Mouse (Mus musculus): ENCODE results near the gene Trp53rkb. TPM values are rescaled to one million over a fixed set of nuclear protein-coding genes. Genes with fewer than 3 reads are reported as not detected.

The Trp53rkb gene
- total RNA-seq, 2 experiments from 2014 or later, result 3.1 to 4.3 TPM

DNA sequence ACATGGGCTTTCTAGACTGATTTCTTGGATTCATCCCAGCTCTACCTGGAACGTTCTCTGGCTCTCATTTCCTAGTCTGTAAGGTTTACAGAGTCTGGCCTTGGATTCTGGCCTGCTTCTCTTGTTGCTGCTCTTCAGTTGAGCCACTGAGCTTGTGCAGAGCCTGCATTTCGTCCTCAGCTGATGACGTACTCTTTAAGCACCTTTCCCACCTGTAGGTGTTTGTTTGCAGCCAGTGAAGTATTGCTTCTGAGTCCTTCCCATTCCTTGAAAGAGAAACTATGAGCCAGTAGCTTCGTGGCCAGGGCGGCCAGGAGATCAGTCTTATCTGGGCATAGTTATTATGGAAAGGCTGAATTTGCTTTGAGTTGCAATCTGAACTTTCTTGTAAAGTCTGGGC lies 32.1 kb downstream of the Trp53rkb start:
- no peak for DNase-seq
- intact Hi-C loops (cut with DNase I; ENCODE audit: low total_unique reads), result no loop called here

DNA sequence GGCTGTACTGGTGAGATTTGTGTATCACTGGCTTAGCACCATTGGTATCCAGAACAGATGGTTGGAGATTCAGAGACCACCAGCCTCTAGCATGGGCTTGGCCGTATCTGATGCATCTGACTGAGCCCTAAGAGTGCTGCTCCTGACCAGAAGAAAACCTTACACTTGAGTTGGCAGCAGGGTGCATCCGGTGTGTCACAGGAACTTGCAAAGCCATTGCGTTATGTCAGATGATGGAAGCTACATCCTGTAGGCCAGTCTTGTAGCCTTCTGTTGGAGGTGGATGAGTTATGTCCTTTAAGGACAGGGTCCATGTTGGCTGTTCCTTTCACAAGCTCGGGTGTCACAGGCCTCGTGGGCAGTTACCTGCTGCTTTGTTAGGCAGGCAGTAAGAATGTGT lies 32.7 kb downstream of the Trp53rkb start:
- intact Hi-C loops (cut with DNase I; ENCODE audit: low total_unique reads), result no loop called here
- DNase-seq, result no peak

DNA sequence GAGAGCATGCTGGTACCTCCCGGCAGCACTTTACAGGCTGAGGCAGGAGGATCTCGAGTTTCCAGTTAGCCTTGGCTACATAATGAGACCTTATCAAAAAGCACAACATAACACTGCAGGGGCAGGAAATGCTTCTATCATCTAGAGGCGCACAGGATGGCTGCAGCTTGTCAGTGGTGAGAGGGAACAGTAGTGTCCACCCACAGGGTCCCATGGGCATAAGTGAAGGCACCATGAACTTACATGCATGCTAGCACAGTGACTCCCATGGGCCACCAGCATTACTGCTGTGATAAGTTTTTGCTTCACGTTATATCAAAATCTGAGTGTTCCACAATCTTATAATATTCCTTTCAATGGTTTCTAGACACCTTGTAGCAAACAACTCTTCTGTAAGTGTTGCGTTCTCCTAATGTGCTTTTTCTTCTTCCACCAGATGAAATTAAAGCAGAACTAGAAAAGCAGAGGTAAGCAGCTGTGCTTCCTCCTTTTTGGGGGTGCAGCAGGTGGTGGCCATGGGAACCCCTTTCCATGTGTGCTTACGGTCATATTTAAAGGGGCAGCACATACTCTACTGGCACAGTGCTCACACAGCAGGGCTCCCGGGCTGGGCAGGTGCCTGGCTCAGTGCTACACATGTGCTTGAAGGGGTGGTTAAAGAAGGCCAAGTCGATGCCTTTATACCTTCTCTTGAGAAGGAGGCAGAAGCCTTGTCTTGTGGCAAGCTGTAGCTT lies 34.3 kb downstream of the Trp53rkb start:
- intact Hi-C loops (cut with DNase I; ENCODE audit: low total_unique reads), result no loop called here
- no peak for DNase-seq

- no peak for DNase-seq
- intact Hi-C loops (cut with DNase I; ENCODE audit: low total_unique reads), result no loop called here
Measured at GRCm38 (mm10) chr2:166828306-166828705, 36.0 kb downstream of the Trp53rkb start.

GRCm38 (mm10) chr2:166830350-166830749 lies 38.0 kb downstream of the Trp53rkb start:
- no peak for DNase-seq
- intact Hi-C loops (cut with DNase I; ENCODE audit: low total_unique reads), result no loop called here

DNA sequence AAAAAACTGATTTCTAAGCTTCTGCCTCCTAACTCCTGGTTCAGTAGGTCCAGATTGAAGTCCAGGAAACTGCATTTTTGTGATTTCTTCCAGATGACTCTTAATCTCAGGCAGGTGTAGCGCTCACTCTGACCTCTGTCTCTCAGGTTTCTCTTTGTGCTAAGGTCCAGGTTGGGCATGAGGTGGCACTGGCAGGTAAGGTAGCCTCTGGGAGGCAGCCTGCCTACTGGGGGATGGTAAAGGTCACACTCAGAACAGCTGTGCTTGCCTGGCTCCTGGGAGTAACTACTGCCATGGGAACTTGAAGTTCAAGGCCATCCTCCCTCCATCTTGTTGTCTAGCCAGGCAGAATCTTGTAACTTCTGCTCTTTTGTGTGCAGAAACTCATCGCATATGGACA lies 41.8 kb downstream of the Trp53rkb start:
- intact Hi-C loops (cut with DNase I; ENCODE audit: low total_unique reads), result no loop called here

GRCm38 (mm10) chr2:166834796-166835195 lies 42.5 kb downstream of the Trp53rkb start:
- no peak for DNase-seq
- intact Hi-C loops (cut with DNase I; ENCODE audit: low total_unique reads), result no loop called here

More for the DNA sequence above, 41.8 kb downstream of the Trp53rkb start:
- DNase-seq, result no peak

GRCm38 (mm10) chr2:166835581-166835980 lies 43.2 kb downstream of the Trp53rkb start:
- intact Hi-C loops (cut with DNase I; ENCODE audit: low total_unique reads), result no loop called here

GRCm38 (mm10) chr2:166841813-166842212 lies 49.5 kb downstream of the Trp53rkb start:
- intact Hi-C loops (cut with DNase I; ENCODE audit: low total_unique reads), result no loop called here

More at GRCm38 (mm10) chr2:166835581-166835980, 43.2 kb downstream of the Trp53rkb start:
- DNase-seq, result no peak

More at GRCm38 (mm10) chr2:166841813-166842212, 49.5 kb downstream of the Trp53rkb start:
- no peak for DNase-seq

Other genes with a start within 250 kb of the Trp53rkb start
- gene Prex1, start 78.7 kb upstream of the Trp53rkb start, total RNA-seq (2021), result 10 to 100 TPM in 1 of 2 experiments, 1 to 10 TPM in 1; 7.4 to 11.5 TPM
- 10 to 100 TPM; 18.5 to 20.7 TPM for gene Arfgef2, start 13.1 kb downstream of the Trp53rkb start, total RNA-seq (2021)
- 10 to 100 TPM; 46.8 to 50.2 TPM for gene Cse1l, start 113.5 kb downstream of the Trp53rkb start, total RNA-seq (2021)
- gene Stau1, start 203.8 kb downstream of the Trp53rkb start, total RNA-seq (2021), result 10 to 100 TPM; 40.0 to 41.7 TPM
- gene Ddx27, start 222.7 kb downstream of the Trp53rkb start, total RNA-seq (2021), result 1 to 10 TPM; 6.8 to 8.0 TPM